Mouse (Mus musculus) neutrophil, adult 5-6 weeks (primary cell): ENCODE measurements around the gene Slc25a13. TPM values are rescaled to one million over a fixed set of nuclear protein-coding genes. Genes with fewer than 3 reads are reported as not detected.

Experiments used
- ATAC-seq: fragments of 151-379, 151-347 bp; 2 replicates; pipeline ENCODE4 v1.8.0; 2017; ENCODE audit warnings: mild to moderate bottlenecking, moderate TSS enrichment; ENCODE audit not compliant: insufficient number of reproducible peaks, poor library complexity, low FRiP score, severe bottlenecking; ENCODE audit errors: extremely low read depth
- total RNA-seq: library from RNA; stranded (forward); fragments of 200-1000 nt; gene quantifications from 2 replicates; pipeline ENCODE4 v1.2.3, GENCODE M21; 2017

Gene Slc25a13
- total RNA-seq, 1 experiment from 2014 or later, result 1.6 TPM

- no peak for ATAC-seq
Observed at GRCm38 (mm10) chr6:5993056-5993455, 223.9 kb downstream of the Slc25a13 start.

GRCm38 (mm10) chr6:5991817-5992755, 224.9 kb downstream of the Slc25a13 start:
- no peak for ATAC-seq

GRCm38 (mm10) chr6:5991243-5991642, 225.7 kb downstream of the Slc25a13 start:
- no peak for ATAC-seq
